Mouse (Mus musculus): Measurements from ENCODE around the gene Batf. TPM values are rescaled to one million over a fixed set of nuclear protein-coding genes. Genes with fewer than 3 reads are reported as not detected.
"Not testable (repeated sequence)": the region's sequence is repeated elsewhere in the genome, so short reads cannot be mapped to it uniquely, and the experiment has no call there.

Gene Batf
- polyA plus RNA-seq, 1 experiment from 2014 or later: 2.5 TPM

DNA sequence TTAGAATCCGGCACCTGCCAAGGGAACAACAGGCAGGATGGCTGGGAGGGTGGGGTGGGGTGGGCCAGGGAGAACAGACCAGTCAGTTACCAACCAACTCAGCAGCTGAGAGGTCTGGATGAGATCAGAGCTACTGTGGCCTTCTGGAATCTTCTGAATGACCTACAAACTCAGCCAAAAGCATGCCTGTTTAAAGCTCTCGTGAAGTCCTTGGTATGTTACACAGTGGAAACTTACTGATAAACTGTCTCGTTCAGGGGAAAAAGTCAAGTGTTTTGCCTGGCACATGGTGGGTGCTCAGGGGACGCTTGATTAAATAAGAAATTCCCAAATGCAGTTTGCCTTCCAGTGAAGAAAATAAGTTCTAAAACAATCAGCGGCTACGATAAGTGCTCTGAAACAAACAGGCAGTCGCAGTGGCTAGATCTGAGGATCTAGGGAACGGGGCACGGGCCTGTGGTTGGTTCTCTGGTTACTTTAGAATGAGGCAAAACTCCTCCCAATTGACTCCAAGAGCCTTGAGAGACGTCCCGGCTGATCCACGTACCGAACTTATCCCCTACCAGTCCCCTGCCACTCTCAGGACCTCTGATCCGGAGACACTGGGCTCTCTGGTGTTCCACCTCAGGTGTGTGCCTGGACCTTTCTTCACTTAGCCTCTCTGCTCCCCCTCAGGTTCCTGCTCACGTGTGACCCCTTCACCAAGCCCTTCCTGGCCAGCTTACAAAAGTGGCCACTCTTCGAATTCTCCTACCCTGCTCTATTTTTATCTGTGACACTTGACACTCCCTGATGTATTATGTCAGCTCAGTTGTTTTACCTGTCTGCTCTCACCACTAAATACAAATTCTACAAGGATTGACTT, 1.8 kb upstream of the Batf start:
- TF ChIP-seq CTCF (IDR thresholded peaks at IDR 0.05; ENCODE audit: low read depth): no peak
- no peak overlapping the region for H3K4me2 ChIP-seq
- no peaks in the 10 kb centered on the region for H3K9me3 ChIP-seq (ENCODE audit: low read depth, low read length)
- ATAC-seq (ENCODE audit: insufficient read depth) (no peak), DNase-seq (no peak)
- no peaks in the 10 kb centered on the region for H3K4me1 ChIP-seq (ENCODE audit: insufficient read depth)
- no peak overlapping the region for H3K9ac ChIP-seq
- H3K36me3 ChIP-seq (ENCODE audit: insufficient read depth): no peaks in the 10 kb centered on the region
- no peak overlapping the region for H3K4me3 ChIP-seq (ENCODE audit: low read depth, low read length)
- H3K27me3 ChIP-seq (ENCODE audit: insufficient read depth, low read length): no peaks in the 10 kb centered on the region
- H3K27ac ChIP-seq (ENCODE audit: low read depth): no peak overlapping the region
- 59% methylated on average over 16 of the region's 16 CpGs for WGBS

DNA sequence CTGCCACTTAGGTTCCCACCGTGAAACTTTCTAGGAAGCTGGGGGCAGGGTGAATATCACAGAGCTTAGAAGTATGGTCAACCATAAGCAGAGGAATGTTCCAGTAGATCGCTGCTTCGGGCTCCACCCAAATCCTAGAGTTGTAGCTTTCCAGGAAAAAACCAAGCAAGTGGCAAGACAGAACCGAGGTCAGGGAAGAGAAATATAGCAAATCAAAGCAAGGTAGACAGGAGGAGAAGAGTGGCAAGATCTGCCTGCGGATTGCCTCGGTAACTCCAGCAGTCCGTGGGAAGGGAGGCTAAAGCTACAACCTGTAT, 706 bp downstream of the Batf start:
- ATAC-seq (ENCODE audit: insufficient read depth) (no peak), DNase-seq (no peak)
- WGBS: 58% methylated on average over 7 of the region's 7 CpGs
- Histone ChIP-seq H3K9ac (no peak overlapping the region), H3K9me3 (ENCODE audit: low read depth, low read length) (no peaks in the 10 kb centered on the region), H3K4me3 (ENCODE audit: low read depth, low read length) (peak overlapping the region; percentile 20), H3K27me3 (ENCODE audit: insufficient read depth, low read length) (no peaks in the 10 kb centered on the region), H3K27ac (ENCODE audit: low read depth) (no peak overlapping the region), H3K36me3 (ENCODE audit: insufficient read depth) (no peaks in the 10 kb centered on the region), H3K4me1 (ENCODE audit: insufficient read depth) (no peaks in the 10 kb centered on the region), H3K4me2 (peak overlapping the region; percentile 50)
- no peak for TF ChIP-seq CTCF (IDR thresholded peaks at IDR 0.05; ENCODE audit: low read depth)

DNA sequence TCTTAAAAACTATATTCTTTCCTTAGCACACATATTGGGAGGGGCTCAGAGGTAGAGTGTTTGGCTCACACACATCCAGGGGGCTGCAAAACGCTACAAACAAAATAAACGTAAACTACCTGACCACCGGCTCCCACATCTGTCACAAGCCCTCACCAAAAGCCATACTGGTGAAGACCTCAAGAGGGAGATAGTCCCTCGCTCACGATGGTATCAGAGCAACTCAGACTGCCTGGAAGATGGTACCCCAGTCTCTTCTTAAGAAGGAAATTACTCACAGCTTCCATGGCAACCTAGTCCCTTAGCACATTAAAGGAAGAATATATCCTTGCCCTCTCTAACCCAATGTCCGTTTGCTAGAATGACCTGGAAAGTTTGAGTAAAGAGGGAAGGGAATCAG, 1.4 kb downstream of the Batf start:
- H3K4me2 ChIP-seq: no peak overlapping the region
- no peaks in the 10 kb centered on the region for H3K4me1 ChIP-seq (ENCODE audit: insufficient read depth)
- DNase-seq (no peak), ATAC-seq (ENCODE audit: insufficient read depth) (no peak)
- 54% methylated on average over 6 of the region's 6 CpGs for WGBS
- no peaks in the 10 kb centered on the region for H3K36me3 ChIP-seq (ENCODE audit: insufficient read depth)
- H3K9ac ChIP-seq: no peak overlapping the region
- peak; percentile 28; the same call in 1 of the 2 replicates for TF ChIP-seq CTCF (IDR thresholded peaks at IDR 0.05; ENCODE audit: low read depth)
- H3K4me3 ChIP-seq (ENCODE audit: low read depth, low read length): no peak overlapping the region
- H3K27me3 ChIP-seq (ENCODE audit: insufficient read depth, low read length): no peaks in the 10 kb centered on the region
- no peaks in the 10 kb centered on the region for H3K9me3 ChIP-seq (ENCODE audit: low read depth, low read length)
- no peak overlapping the region for H3K27ac ChIP-seq (ENCODE audit: low read depth)

DNA sequence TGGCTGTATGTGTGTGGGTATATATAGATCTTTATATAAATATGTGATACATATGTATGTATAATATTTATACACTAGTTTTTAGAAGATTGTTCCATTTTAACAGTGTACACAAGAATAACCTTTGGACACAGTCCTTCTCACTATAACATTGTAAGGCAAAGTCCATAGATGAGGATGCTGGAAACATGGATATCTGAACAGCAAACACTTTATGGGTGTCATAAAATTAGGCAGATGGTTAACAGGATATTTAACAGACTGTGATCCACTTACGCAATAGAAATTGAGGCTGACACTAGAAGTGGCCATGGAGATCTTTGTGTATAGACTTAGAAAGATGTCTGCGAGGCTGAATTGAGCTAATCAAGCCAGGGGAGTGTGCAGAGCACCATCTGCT, 9.3 kb downstream of the Batf start:
- Histone ChIP-seq H3K4me1 (ENCODE audit: insufficient read depth) (peaks cover 4% of the 10 kb centered on the region; the same call in 1 of the 2 replicates), H3K9ac (no peak overlapping the region), H3K4me2 (no peak overlapping the region), H3K27me3 (ENCODE audit: insufficient read depth, low read length) (no peaks in the 10 kb centered on the region), H3K36me3 (ENCODE audit: insufficient read depth) (no peaks in the 10 kb centered on the region), H3K9me3 (ENCODE audit: low read depth, low read length) (no peaks in the 10 kb centered on the region), H3K27ac (ENCODE audit: low read depth) (no peak overlapping the region), H3K4me3 (ENCODE audit: low read depth, low read length) (no peak overlapping the region)
- no peak for DNase-seq
- no peak for ATAC-seq (ENCODE audit: insufficient read depth)
- 89% methylated on average over 2 of the region's 2 CpGs for WGBS
- TF ChIP-seq CTCF (IDR thresholded peaks at IDR 0.05; ENCODE audit: low read depth): no peak

DNA sequence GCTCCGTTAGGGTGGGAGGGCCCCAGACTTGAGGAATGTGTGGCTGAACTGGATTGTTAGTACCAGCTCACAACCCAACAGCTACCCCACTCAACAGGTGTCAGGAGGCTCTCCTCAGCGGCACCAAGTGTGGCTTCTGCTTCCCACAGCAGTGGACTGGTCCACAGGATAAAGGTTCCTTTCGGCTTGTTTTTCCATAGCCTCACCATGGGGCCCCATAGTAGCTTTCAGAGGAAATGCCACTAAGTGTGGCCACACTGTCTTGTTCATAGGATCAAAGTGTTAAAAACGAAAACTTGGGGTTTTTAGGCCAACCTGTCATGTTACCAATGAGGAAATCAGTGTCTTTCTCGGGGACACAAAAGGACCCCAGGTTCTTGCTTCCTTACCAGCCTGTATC, 10.0 kb downstream of the Batf start:
- no peak overlapping the region for H3K4me2 ChIP-seq
- H3K9ac ChIP-seq: no peak overlapping the region
- no peak for DNase-seq
- no peak for TF ChIP-seq CTCF (IDR thresholded peaks at IDR 0.05; ENCODE audit: low read depth)
- H3K4me3 ChIP-seq (ENCODE audit: low read depth, low read length): no peak overlapping the region
- no peak for ATAC-seq (ENCODE audit: insufficient read depth)
- no peak overlapping the region for H3K27ac ChIP-seq (ENCODE audit: low read depth)
- H3K27me3 ChIP-seq (ENCODE audit: insufficient read depth, low read length): no peaks in the 10 kb centered on the region
- H3K36me3 ChIP-seq (ENCODE audit: insufficient read depth): no peaks in the 10 kb centered on the region
- no peaks in the 10 kb centered on the region for H3K9me3 ChIP-seq (ENCODE audit: low read depth, low read length)
- 77% methylated on average over 5 of the region's 5 CpGs for WGBS
- peaks cover 4% of the 10 kb centered on the region; the same call in 1 of the 2 replicates for H3K4me1 ChIP-seq (ENCODE audit: insufficient read depth)

DNA sequence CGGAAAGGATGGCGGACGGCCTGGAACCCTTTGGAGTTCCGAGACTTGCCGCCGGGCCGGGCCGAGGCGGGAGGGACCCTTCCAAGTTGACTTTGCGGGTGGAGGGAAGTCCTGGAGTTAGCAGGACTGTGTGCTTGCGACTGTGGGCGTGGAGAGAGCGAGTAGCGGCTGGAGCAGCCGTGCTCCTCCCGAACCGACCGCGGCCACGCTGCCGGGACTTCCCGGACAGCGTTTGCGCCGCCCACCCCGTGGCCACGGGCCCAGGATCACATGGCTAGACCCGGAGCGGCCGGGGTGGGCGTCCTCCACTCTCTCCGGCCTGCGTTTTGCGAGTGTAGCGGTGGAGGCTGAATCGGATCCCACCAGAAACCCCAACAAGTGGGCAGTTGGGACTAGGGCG, 11.7 kb downstream of the Batf start:
- H3K4me1 ChIP-seq (ENCODE audit: insufficient read depth); H3K9me3 ChIP-seq (ENCODE audit: low read depth, low read length); H3K36me3 ChIP-seq (ENCODE audit: insufficient read depth); H3K27ac ChIP-seq (ENCODE audit: low read depth); H3K27me3 ChIP-seq (ENCODE audit: insufficient read depth, low read length); DNase-seq; H3K9ac ChIP-seq: not testable (repeated sequence)
- ATAC-seq (ENCODE audit: insufficient read depth): peak; percentile 94
- Histone ChIP-seq H3K4me3 (ENCODE audit: low read depth, low read length) (0 out of 2 replicates have a peak overlapping the region, but pooled peaks have one; percentile 8), H3K4me2 (peak overlapping the region; percentile 47)
- 28% methylated on average over 10 of the region's 37 CpGs for WGBS

DNA sequence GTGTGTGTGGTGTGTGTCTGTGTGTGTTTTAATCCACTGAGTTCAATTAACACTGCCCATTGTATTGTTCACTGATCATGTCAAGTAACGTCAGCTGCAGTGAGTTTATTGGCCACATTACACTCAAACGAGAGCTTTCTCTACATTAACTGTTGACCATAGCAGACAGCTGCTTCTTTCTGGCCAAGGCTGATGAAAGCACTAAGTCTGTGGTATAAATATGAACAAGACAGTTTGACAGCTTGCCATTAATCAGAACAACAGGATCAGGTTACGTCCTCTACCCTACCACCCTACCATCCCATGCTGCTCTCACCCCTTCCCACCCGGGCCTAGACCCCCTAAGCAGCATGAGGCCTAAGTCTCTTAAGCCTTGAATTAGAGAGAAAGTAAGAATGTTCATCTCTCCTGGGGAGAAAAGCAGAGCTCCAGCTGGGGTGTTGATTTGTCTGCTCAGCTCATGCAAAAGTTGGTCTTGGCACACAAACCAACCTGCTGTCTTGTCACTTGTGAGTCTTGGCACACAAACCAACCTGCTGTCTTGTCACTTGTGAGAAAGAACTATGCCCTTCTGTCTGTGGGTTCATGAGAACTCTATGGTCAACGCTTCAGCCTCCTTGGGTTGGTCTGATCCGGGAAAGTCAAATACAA, 13.8 kb downstream of the Batf start:
- TF ChIP-seq CTCF (IDR thresholded peaks at IDR 0.05; ENCODE audit: low read depth): no peak
- peaks cover 9% of the 10 kb centered on the region; the same call in 1 of the 2 replicates for H3K4me1 ChIP-seq (ENCODE audit: insufficient read depth)
- no peak for ATAC-seq (ENCODE audit: insufficient read depth)
- no peak for DNase-seq
- H3K27me3 ChIP-seq (ENCODE audit: insufficient read depth, low read length): no peaks in the 10 kb centered on the region
- H3K9ac ChIP-seq: no peak overlapping the region
- H3K27ac ChIP-seq (ENCODE audit: low read depth): peak overlapping the region; percentile 19; the same call in 1 of the 2 replicates
- no peak overlapping the region for H3K4me3 ChIP-seq (ENCODE audit: low read depth, low read length)
- no peak overlapping the region for H3K4me2 ChIP-seq
- H3K36me3 ChIP-seq (ENCODE audit: insufficient read depth): no peaks in the 10 kb centered on the region
- H3K9me3 ChIP-seq (ENCODE audit: low read depth, low read length): no peaks in the 10 kb centered on the region
- WGBS: 49% methylated on average over 6 of the region's 6 CpGs

All from lung, embryonic 14.5 days (tissue).